Mouse (Mus musculus) ES-CJ7 (cell line): ENCODE measurements around the gene Itga6.
A peak's percentile ranks its signal among the peaks of the same experiment; 100 is the strongest.

Experiments used
- DNase-seq: peaks from one replicate; pipeline ENCODE4 v3.0.0; 2011; ENCODE audit warnings: low read depth, low spot score

Gene Itga6

GRCm38 (mm10) chr2:71730623-71731612 lies 14.5 kb upstream of the Itga6 start:
- DNase-seq: no peak

DNA sequence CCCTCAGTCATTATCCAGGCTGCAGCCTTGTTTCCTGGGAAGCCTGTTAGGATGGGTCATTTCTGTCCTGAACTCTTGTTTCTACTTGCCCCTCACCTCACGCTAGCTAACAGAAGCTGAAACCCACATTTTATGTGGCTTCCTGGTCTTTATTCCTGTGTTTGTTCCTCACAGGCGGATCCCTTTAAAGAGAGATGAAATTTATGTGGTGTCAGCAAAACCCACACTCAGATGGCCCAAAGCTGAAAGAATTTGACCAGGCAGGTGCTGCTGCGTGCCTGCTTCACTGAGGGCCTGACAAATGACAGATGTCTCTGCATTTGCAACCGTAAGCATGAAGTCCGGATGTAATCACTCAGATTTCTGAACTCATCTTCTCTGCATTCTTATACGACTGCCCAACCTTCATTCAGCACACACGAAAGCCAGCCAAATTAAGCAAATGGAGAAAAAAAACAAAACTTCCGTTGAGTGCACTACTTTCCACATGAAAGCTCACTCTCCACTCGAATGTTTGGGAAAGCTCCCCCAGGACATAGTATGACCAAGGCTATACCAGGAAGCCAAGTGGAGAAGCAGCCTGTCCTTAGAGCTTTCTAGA lies 10.5 kb upstream of the Itga6 start:
- no peak for DNase-seq

DNA sequence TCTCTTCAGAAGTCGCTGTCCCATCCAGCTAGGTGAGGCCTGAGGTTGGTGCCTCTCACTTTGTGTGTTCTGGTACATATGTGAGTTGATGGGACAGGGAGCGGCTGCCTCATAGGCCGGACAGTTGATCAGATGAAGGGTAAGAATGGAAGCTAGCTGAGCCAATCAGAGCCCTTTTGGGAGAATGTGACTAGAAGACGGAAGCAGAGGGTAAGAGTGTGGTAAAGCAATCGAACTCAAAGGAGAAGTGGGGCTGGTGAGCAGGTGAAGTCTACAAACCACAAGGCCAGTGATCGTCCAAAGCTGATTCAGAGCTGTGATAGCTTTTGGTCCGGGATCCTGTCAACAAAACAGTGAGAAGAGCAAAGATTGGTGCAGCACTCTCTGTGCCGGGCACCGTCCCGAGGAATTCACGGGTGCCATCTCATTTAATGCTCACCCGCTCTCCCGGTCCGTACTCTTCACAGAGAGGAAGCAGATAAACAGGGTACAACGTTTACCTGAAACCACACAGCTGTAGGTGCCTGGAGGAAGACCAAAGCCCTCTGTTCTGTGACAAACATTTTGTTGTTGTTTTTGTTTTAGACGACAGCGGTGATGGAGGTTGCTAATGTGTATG lies 9.8 kb upstream of the Itga6 start:
- no peak for DNase-seq

DNA sequence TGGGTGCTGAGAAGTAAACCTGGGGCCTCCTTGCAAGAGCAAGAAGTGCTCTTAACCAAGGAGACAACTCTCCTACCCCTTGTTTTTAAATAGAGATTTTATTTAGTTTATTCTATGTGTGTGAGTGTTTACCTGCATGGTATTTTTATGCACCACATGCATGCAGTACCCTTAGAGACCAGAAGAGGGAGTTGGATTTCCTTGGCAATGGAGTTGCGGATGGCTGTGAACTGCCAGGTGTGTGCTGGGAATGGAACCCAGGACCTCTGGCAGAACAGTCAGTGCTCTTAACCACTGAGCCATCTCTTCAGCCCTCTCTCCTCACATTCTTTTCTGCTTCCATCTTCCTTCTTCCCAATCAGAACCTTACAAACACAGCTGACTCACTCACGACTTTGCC lies 9.2 kb upstream of the Itga6 start:
- peak; percentile 58 for DNase-seq

- no peak for DNase-seq
Observed at GRCm38 (mm10) chr2:71739173-71739860, 6.1 kb upstream of the Itga6 start.

DNA sequence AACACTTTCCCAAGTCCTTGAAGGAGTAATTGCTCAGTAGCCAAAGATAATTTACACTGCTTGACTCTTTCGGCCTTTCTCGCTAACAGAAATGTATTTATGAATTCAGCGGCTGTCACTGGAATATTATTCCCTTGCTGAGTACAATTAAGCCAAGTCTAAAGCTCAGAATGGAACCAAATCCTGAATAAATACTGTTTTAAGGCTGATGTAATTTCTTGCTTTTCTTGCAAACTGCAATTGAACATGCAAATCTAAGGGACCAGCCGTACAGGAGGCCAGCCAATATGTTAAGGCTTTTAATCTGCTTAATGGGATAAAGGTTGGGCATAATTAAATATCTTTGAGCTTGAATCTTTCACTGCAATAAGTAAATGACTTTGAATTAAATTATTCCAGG lies 2.9 kb upstream of the Itga6 start:
- DNase-seq: no peak

DNA sequence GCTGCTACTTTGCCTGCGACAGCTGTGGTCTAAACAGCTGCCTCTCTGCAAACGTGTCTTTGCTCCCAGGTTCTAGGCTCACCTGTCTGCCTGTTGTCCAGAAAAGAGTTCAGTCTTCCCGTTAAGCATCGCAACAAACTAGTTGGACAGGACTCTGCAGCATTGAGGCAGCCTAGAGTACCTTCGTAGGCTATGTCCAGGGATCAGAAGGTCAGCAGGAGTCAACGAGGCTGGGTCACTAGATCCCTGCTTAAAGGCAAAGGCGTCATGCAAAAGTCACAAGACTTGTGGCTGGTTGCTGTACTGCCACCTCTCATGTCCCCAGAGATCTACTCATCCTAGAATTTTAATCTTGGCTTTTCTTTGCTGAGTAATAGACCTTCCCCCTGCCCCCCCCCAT lies 2.0 kb upstream of the Itga6 start:
- no peak for DNase-seq

DNA sequence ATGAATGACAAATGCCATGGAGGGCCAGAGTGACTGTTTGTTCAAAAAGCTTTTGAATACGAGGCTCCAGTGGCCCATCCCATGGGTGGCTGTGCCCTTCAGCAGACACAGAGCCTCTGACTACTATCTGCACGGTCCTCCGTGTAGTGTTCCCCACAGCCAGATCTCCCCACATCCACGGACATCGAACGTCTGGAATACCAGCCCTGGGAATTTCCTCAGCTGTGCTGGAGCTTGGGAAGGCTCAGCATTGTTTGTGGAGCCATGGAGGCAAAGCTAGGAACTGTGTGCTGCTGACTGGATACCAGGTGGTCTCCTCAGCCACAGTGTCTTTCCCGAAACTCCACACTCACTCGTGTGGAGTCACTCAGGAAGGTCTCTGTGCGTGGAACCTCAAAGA lies 1.1 kb upstream of the Itga6 start:
- DNase-seq: peak; percentile 51

- peak; percentile 94 for DNase-seq
Observed at GRCm38 (mm10) chr2:71744861-71745507, 432 bp upstream of the Itga6 start.

- peak; percentile 54 for DNase-seq
Observed at GRCm38 (mm10) chr2:71748451-71748850, 3.0 kb downstream of the Itga6 start.

GRCm38 (mm10) chr2:71749367-71750086 lies 4.1 kb downstream of the Itga6 start:
- DNase-seq: peak; percentile 39

GRCm38 (mm10) chr2:71750087-71750453 lies 4.7 kb downstream of the Itga6 start:
- DNase-seq: peak; percentile 47

DNA sequence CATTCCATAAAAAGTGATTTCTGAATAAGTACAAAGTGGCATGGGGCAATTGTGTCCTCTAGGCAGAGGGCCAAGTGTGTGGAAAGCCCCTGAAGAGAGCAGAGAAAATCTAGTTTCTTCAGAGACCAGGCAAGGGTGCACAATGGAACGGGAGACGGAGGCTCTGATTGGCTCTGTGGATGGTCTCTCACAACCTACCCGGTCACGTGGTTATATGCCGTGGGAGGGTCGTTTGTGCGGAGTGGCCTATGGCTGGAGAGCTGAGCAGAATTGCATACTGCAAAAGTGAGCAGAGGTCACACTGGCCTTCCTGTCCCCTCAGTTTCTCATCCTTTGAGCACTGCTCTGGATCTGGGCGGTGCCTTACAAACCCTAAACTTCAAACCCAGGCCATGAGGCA lies 5.9 kb downstream of the Itga6 start:
- DNase-seq: peak; percentile 94

- no peak for DNase-seq
Observed at GRCm38 (mm10) chr2:71751863-71752262, 6.4 kb downstream of the Itga6 start.

DNA sequence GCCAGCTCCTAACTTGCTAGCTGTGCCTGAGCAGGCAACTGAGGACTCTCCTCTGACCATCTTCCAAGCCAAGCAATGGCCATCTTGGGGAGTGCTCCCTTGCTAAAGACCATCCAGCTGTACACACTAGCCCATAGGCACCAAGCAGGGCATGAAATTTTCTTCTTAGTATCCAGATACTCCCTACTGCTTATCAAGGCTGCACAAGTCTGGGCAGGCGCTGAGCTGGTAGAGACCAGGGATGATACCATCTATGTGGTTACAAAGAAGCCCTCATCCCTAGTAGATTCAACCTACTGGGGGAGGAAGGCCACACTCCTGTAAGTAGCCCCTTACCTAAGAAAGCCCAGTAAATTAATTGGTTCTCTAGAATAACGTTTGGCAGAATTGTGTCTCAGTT lies 7.0 kb downstream of the Itga6 start:
- DNase-seq: no peak

GRCm38 (mm10) chr2:71753161-71753560 lies 7.7 kb downstream of the Itga6 start:
- DNase-seq: no peak

GRCm38 (mm10) chr2:71755748-71756147 lies 10.3 kb downstream of the Itga6 start:
- DNase-seq: no peak

DNA sequence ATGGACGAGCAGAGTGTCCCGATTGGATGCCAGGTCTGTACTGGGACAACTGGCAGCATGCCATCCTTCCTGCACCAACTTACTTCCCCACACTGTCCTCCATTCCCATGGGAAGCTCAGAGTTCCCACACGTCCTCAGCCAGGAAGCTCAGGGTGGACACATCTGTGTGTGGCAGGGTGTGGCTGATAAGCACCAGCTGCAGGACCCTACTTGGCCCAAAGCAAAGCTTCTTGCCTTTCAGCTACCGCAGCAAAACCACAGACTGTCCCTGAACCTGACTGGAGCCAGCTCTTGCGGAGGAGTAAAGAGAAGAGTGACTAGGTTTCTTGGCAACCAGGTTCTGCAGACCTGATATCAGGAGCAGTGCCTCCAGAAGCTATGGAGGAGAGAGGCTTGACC lies 11.7 kb downstream of the Itga6 start:
- DNase-seq: no peak

GRCm38 (mm10) chr2:71758591-71759531 lies 13.4 kb downstream of the Itga6 start:
- peak; percentile 35 for DNase-seq

- no peak for DNase-seq
Observed at GRCm38 (mm10) chr2:71760091-71760490, 14.7 kb downstream of the Itga6 start.
